Mouse (Mus musculus): Measurements from ENCODE around the gene Numb. TPM values are rescaled to one million over a fixed set of nuclear protein-coding genes. Genes with fewer than 3 reads are reported as not detected.

Numb gene
- total RNA-seq, 4 experiments from 2014 or later = 27.6 to 36.5 (median 29.3) TPM

GRCm38 (mm10) chr12:83782669-83783068 is 139.1 kb downstream of the Numb start:
- DNase-seq (ENCODE audit: low spot score) = no peak

DNA sequence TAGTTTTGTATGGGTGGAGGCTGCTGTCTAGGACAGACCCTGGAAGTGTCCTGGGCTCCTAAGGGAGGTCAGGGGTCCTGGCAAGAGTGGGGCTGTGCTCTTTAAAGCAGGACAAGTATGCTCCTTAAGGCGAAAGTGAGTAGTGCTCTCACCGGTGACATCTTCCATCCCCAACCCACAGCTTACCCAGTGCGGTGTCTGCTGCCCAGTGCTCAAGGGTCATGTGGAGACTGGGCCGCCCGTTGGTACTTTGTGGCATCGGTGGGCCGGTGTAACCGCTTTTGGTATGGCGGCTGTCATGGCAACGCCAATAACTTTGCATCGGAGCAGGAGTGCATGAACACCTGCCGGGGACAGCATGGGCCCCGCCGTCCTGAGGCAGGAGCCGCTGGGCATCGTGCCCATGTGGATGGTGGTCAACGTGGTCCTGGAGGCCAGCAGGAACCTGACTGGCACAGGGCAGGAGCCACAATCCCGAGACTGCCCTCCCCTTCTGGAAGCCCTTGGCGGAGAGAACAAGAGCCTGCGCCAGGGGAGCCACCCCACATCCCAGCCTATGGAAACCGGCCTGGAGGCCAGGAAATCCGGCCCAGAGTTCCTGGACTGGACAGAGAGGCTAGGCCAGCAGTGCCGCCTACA is 140.0 kb downstream of the Numb start:
- DNase-seq (ENCODE audit: low spot score) = no peak

DNA sequence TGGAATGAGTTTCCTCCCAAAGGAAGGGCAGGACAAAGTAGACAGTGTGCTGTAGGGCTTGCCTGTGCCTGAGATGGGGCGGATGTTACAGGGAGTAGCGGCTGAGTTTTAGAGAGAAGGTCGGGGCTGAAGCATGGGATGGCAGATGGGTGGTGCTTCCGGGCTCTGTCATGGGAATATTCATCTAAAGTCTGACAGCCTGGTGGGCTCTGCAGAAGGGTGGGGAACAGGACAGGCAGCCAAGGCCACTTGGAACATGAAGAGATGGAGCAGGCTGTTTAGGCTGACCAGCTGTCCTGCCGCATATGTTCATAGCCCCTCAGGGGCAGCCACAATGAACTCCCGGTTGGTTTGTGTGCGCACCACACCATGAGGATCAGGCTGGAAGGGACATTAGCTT is 140.5 kb downstream of the Numb start:
- DNase-seq (ENCODE audit: low spot score) = no peak

GRCm38 (mm10) chr12:83780181-83780580 is 141.6 kb downstream of the Numb start:
- peak; percentile 16 for DNase-seq (ENCODE audit: low spot score)

DNA sequence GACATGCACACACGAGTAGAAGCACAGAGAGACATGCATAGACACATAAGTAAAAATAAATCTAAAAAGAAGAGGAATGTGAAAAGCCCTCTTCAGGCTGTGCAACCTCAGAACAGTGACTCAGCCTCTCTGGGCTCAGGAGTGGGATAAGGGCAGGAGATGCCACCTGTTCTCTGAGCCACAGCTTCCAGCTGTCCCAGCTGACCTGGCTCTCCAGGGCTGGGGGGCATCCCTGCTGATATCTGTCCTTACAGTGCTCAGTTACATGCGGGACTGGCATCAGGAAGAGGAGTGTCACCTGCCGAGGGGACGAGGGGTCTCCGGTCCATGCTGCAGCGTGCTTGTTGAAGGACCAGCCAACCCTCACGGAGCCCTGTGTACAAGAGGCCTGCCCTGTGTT is 145.0 kb downstream of the Numb start:
- no peak for DNase-seq (ENCODE audit: low spot score)

DNA sequence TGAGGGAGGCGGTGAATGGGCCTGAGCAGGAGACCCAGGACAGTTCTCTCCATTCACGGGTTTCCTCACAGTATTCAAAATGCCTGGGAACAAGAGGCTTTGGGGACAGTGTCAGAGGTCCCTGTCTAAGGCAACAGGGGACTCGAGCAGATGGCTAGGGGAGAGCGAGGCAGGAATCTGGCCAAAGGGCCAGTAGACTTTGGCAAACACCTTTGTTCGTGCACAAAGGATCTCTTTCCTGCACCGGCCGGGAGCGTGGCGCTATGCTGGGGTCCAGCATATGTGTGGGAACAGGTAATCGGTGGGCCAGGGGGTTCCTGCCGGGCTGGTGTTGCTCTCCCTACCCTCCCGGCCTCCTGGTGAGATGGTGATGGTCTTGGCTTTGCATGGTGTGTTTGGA is 146.1 kb downstream of the Numb start:
- no peak for DNase-seq (ENCODE audit: low spot score)

DNA sequence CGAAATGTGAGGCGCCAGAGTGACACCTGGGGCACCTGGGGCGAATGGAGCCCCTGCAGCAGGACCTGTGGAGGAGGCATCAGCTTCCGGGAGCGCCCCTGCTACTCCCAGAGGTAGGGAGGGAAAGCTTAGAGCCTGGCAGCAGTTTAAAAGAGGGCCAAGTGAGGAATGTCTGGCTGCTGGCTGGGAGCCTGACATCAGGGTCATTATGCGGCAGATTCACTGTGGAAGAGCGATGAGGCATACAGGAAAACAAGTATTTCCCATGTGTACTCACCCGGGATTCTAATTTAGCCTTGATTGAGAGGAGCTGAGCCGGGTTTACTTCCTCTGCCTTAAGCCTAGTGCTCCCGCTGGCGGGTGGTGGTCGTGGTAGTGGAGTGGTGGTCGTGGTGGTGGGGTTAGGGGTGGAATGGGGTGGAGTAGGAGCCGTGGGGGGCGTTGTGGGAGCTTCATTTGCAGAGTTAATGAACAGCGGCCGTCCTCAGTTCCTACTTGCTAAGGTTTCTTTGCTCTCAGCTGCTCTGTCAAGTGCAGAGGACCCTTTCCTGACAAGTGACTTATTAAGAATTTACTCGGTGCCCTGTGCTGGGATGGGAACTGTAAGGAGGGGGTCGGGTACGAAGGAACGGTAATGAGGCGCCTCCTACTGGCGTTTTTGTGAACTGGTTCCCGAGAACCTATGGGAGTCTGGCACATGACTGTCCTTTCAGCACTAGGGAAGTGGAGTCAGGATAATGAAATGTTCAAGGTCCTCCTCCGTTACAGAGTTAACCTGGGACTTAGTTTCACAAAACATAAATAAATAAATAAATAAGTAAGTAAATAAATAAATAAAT is 151.1 kb downstream of the Numb start:
- peak; percentile 28 for DNase-seq (ENCODE audit: low spot score)

DNA sequence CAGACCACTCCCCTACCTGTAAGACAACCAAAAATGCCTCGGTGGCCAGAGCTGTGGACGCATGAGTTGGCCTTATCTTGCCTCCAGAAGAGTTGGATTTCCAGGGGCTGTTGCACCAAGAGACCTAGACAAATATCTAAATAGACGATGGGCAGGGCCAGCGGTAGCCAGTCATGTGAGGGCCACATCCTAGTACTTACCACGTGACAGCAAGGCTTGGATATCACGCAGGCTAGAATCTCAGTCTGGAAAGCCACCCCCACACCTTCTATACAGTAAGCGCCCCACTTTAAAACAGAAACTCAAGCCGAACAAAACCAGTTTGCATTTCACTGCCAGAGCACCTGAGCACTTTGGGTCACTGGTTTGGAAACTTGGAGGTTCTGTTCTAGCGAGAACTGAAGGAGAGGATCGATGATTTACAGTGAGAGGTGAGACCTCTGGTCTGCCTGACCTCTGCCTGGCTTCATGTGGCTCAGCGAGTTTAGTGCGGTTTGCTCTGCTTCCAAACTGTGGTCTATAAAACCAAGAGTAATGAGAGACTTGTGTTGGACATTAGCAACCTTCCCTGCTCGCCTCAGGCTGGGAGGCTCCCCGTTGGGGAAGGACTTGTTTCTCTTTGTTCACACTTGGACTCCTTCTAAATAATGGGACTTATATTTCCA is 153.4 kb downstream of the Numb start:
- DNase-seq (ENCODE audit: low spot score) = no peak

GRCm38 (mm10) chr12:83767833-83768232 is 153.9 kb downstream of the Numb start:
- no peak for DNase-seq (ENCODE audit: low spot score)

DNA sequence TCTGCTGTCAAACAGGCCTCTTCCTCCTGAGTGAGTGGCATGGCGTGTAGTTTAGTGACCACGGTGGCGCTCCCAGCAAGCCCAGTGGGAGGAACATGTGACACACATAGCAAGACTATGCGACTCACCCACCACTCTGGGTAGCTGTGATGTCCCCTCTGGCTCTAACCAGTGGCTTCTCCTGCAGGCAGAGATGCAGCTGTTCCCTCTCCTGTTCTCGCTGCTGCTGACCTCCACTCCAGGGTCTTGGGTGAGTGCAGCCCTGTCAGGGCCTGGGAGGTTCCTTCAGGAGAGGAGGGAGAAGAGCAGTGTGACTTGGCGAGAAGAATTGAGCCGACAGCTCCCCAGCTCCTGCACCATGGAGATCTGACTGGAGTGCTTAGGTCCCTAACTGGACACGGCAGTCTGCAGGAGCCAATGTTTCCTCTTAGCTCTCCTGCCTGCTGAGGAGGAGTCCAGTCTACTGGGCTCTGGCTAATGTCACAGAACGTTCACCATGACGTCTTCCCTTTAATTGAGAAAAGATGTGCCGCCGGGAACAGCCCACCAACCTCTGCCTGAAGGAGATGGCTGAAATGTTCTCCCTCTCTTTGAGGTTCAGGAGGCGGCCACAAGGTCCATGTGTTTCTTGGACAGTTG is 155.7 kb downstream of the Numb start:
- no peak for DNase-seq (ENCODE audit: low spot score)

- DNase-seq (ENCODE audit: low spot score) = no peak
These were observed 157.2 kb downstream of the Numb start for GRCm38 (mm10) chr12:83764519-83764918.

- no peak for DNase-seq (ENCODE audit: low spot score)
These were observed 157.7 kb downstream of the Numb start for GRCm38 (mm10) chr12:83764044-83764365.

- DNase-seq (ENCODE audit: low spot score) = no peak
These were observed 158.3 kb downstream of the Numb start, which contains the start of gene Papln for GRCm38 (mm10) chr12:83763311-83764043. Papln (plus strand) TSS chr12:83763634.

GRCm38 (mm10) chr12:83762706-83763105 is 159.0 kb downstream of the Numb start:
- DNase-seq (ENCODE audit: low spot score) = peak; percentile 20

DNA sequence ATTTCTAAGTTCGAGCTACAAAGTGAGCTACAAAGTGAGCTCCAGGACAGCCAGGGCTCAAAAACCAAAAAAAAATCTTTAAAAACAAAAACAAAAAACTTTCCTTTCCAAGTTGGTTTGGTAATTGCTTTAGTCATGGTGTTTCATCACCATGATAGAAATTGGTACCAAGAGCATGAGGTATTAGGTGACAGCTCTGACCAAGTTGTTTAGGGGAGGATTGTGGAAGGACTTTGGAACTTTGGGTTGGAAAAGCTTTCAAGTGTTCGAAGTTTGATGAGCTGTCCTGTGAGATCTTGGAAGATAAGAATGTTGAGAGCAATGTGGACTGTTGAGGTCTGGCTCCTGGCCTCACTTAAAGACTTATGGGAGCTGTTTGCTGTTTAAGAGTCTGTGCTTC is 161.5 kb downstream of the Numb start:
- no peak for DNase-seq (ENCODE audit: low spot score)

DNA sequence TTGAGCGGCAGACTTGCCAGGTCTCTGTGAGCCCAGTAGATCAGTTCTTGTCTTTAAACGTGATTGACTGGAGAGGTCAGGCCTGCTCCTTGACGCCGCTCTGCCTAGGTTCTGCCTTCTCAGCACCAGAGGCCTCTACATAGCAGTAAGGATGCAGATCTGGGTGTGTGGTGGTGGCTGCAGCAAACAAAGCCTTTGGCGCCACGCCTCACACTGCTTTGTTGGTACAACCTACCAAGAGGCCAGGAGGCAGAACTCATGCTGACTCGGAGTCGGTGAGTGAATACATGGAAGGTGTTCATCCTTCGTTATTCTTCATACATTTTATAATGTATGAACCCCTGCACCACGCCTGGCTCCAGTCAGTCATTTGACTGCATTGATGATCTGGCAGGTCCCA is 163.0 kb downstream of the Numb start:
- DNase-seq (ENCODE audit: low spot score) = no peak

GRCm38 (mm10) chr12:83752495-83752894 is 169.2 kb downstream of the Numb start:
- DNase-seq (ENCODE audit: low spot score) = peak; percentile 14

- no peak for DNase-seq (ENCODE audit: low spot score)
These were observed 172.5 kb downstream of the Numb start for GRCm38 (mm10) chr12:83749186-83749585.

All from heart, adult 8-10 months (tissue).